Mouse (Mus musculus): ENCODE results near the gene Pin1rt1. TPM values are rescaled to one million over a fixed set of nuclear protein-coding genes. Genes with fewer than 3 reads are reported as not detected.

The Pin1rt1 gene
- total and polyA plus RNA-seq, 2 experiments from 2014 or later: not detected

DNA sequence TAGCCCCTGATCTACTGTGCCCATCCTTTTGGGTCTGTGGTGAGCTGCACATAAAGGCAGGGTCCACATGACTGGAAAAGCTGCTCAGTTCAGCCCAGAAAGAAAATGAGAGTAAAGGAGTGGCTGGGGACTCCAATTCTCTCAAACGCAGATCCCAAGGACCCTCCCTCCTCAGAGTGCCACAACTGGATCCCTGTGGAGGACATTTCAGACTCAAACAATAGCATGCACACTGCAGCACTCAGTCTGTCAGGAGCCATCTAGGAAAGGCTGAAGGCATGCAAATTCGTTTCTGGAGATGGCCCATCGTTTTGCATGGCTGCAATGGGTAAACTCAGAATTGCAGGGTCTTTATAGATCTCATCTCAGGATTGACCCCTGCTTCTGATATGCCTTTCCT, 13.0 kb downstream of the Pin1rt1 start:
- H3K9me3 ChIP-seq (replicated peaks; ENCODE audit: control insufficient read depth, low read length): no peaks in the 10 kb centered on the region
- no peak for ATAC-seq (ENCODE audit: insufficient read depth, low read depth)
- WGBS: 84% methylated on average over 3 of the region's 3 CpGs
- H3K27ac ChIP-seq (ENCODE audit: low read depth): no peak overlapping the region
- no peak overlapping the region for H3K4me3 ChIP-seq (ENCODE audit: low read depth, low read length)
- H3K36me3 ChIP-seq (replicated peaks; ENCODE audit: control insufficient read depth, insufficient read depth, low read length): no peaks in the 10 kb centered on the region; the same call in 1 of the 2 replicates
- H3K27me3 ChIP-seq (ENCODE audit: control insufficient read depth, insufficient read depth, low read length): no peaks in the 10 kb centered on the region
- TF ChIP-seq EP300 (IDR thresholded peaks at IDR 0.05; ENCODE audit: low read depth) (no peak), CTCF (IDR thresholded peaks at IDR 0.05; ENCODE audit: low read depth) (no peak)
- no peaks in the 10 kb centered on the region for H3K4me1 ChIP-seq (ENCODE audit: control insufficient read depth, insufficient read depth)
- no peak overlapping the region for H3K9ac ChIP-seq (replicated peaks; ENCODE audit: low read depth, low read length)
- H3K4me2 ChIP-seq (ENCODE audit: low read depth, low read length): no peak overlapping the region
- DNase-seq (ENCODE audit: low spot score): no peak

- 76% methylated on average over 11 of the region's 11 CpGs for WGBS
- Histone ChIP-seq H3K36me3 (replicated peaks; ENCODE audit: control insufficient read depth, insufficient read depth, low read length) (no peaks in the 10 kb centered on the region), H3K4me2 (ENCODE audit: low read depth, low read length) (no peak overlapping the region), H3K9ac (replicated peaks; ENCODE audit: low read depth, low read length) (no peak overlapping the region), H3K4me1 (ENCODE audit: control insufficient read depth, insufficient read depth) (no peaks in the 10 kb centered on the region), H3K4me3 (ENCODE audit: low read depth, low read length) (no peak overlapping the region), H3K27ac (ENCODE audit: low read depth) (no peak overlapping the region), H3K27me3 (ENCODE audit: control insufficient read depth, insufficient read depth, low read length) (no peaks in the 10 kb centered on the region), H3K9me3 (replicated peaks; ENCODE audit: control insufficient read depth, low read length) (no peaks in the 10 kb centered on the region)
- TF ChIP-seq CTCF (IDR thresholded peaks at IDR 0.05; ENCODE audit: low read depth): no peak
- TF ChIP-seq EP300 (IDR thresholded peaks at IDR 0.05; ENCODE audit: low read depth): no peak
- DNase-seq (ENCODE audit: low spot score) (no peak), ATAC-seq (ENCODE audit: insufficient read depth, low read depth) (no peak)
Observed at GRCm38 (mm10) chr2:104699659-104700058, 16.5 kb downstream of the Pin1rt1 start.

DNA sequence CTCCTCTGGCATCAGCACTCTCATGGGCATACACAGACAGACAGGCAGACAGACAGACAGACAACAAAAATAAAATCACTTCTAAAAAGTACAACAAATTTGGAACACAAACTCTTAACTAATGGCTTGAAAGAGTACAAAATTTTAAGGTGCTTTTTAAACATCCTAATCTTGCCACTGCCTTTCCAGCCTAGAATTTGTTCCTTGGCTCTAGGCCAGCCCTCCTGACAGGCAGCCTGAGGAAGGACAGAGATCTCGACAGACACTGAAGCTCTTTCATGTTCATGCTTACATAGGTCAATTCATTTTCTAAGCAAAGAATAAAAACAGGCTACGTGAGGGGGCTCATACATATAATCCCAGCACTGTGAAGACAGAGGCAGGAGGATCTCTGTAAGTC, 23.6 kb downstream of the Pin1rt1 start:
- no peak overlapping the region for H3K4me3 ChIP-seq (ENCODE audit: low read depth, low read length)
- H3K27ac ChIP-seq (ENCODE audit: low read depth): no peak overlapping the region
- WGBS: 30% methylated on average over 2 of the region's 2 CpGs
- no peak overlapping the region for H3K9ac ChIP-seq (replicated peaks; ENCODE audit: low read depth, low read length)
- no peaks in the 10 kb centered on the region for H3K36me3 ChIP-seq (replicated peaks; ENCODE audit: control insufficient read depth, insufficient read depth, low read length)
- TF ChIP-seq EP300 (IDR thresholded peaks at IDR 0.05; ENCODE audit: low read depth) (no peak), CTCF (IDR thresholded peaks at IDR 0.05; ENCODE audit: low read depth) (no peak)
- H3K27me3 ChIP-seq (ENCODE audit: control insufficient read depth, insufficient read depth, low read length): no peaks in the 10 kb centered on the region
- DNase-seq (ENCODE audit: low spot score) (no peak), ATAC-seq (ENCODE audit: insufficient read depth, low read depth) (no peak)
- no peak overlapping the region for H3K4me2 ChIP-seq (ENCODE audit: low read depth, low read length)
- 0 out of 2 replicates have a peak, but pooled peaks cover 4% of the 10 kb centered on the region for H3K4me1 ChIP-seq (ENCODE audit: control insufficient read depth, insufficient read depth)
- no peaks in the 10 kb centered on the region for H3K9me3 ChIP-seq (replicated peaks; ENCODE audit: control insufficient read depth, low read length)

GRCm38 (mm10) chr2:104690720-104691119, 25.5 kb downstream of the Pin1rt1 start:
- 76% methylated on average over 4 of the region's 4 CpGs for WGBS
- Histone ChIP-seq H3K9ac (replicated peaks; ENCODE audit: low read depth, low read length) (no peak overlapping the region), H3K9me3 (replicated peaks; ENCODE audit: control insufficient read depth, low read length) (no peaks in the 10 kb centered on the region), H3K36me3 (replicated peaks; ENCODE audit: control insufficient read depth, insufficient read depth, low read length) (no peaks in the 10 kb centered on the region), H3K27me3 (ENCODE audit: control insufficient read depth, insufficient read depth, low read length) (no peaks in the 10 kb centered on the region), H3K4me3 (ENCODE audit: low read depth, low read length) (no peak overlapping the region), H3K4me1 (ENCODE audit: control insufficient read depth, insufficient read depth) (0 out of 2 replicates have a peak, but pooled peaks cover 4% of the 10 kb centered on the region), H3K4me2 (ENCODE audit: low read depth, low read length) (no peak overlapping the region), H3K27ac (ENCODE audit: low read depth) (no peak overlapping the region)
- ATAC-seq (ENCODE audit: insufficient read depth, low read depth): no peak
- DNase-seq (ENCODE audit: low spot score): no peak
- TF ChIP-seq EP300 (IDR thresholded peaks at IDR 0.05; ENCODE audit: low read depth): no peak
- TF ChIP-seq CTCF (IDR thresholded peaks at IDR 0.05; ENCODE audit: low read depth): no peak

DNA sequence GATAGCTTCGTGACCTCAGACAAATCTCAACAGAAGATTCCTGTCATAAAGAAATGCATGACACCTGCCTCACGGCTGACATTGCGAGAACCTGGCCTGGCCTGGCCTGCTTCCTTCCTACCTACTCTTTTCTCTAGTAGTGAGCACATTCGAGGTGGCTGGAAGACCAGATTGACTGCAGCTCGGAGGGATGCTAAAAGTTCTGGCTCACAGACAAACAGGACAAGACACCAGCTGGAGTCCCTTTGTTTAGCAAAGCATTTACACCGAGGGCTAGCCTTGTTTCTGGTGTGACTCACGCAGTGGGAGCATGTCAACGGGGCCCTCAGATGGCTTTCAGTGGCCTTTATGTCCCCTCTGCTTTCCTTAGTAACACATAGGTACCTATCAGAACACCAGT, 27.5 kb downstream of the Pin1rt1 start:
- no peak for DNase-seq (ENCODE audit: low spot score)
- TF ChIP-seq CTCF (IDR thresholded peaks at IDR 0.05; ENCODE audit: low read depth) (no peak), EP300 (IDR thresholded peaks at IDR 0.05; ENCODE audit: low read depth) (no peak)
- H3K27ac ChIP-seq (ENCODE audit: low read depth): no peak overlapping the region
- H3K4me2 ChIP-seq (ENCODE audit: low read depth, low read length): no peak overlapping the region
- ATAC-seq (ENCODE audit: insufficient read depth, low read depth): no peak
- 76% methylated on average over 8 of the region's 8 CpGs for WGBS
- no peak overlapping the region for H3K9ac ChIP-seq (replicated peaks; ENCODE audit: low read depth, low read length)
- H3K36me3 ChIP-seq (replicated peaks; ENCODE audit: control insufficient read depth, insufficient read depth, low read length): peaks cover 5% of the 10 kb centered on the region
- 0 out of 2 replicates have a peak, but pooled peaks cover 4% of the 10 kb centered on the region for H3K4me1 ChIP-seq (ENCODE audit: control insufficient read depth, insufficient read depth)
- H3K9me3 ChIP-seq (replicated peaks; ENCODE audit: control insufficient read depth, low read length): no peaks in the 10 kb centered on the region
- H3K4me3 ChIP-seq (ENCODE audit: low read depth, low read length): no peak overlapping the region
- H3K27me3 ChIP-seq (ENCODE audit: control insufficient read depth, insufficient read depth, low read length): 0 out of 2 replicates have a peak, but pooled peaks cover 5% of the 10 kb centered on the region

GRCm38 (mm10) chr2:104688321-104688720, 27.9 kb downstream of the Pin1rt1 start:
- Histone ChIP-seq H3K27ac (ENCODE audit: low read depth) (no peak overlapping the region), H3K4me1 (ENCODE audit: control insufficient read depth, insufficient read depth) (0 out of 2 replicates have a peak, but pooled peaks cover 4% of the 10 kb centered on the region), H3K4me3 (ENCODE audit: low read depth, low read length) (no peak overlapping the region), H3K36me3 (replicated peaks; ENCODE audit: control insufficient read depth, insufficient read depth, low read length) (peaks cover 8% of the 10 kb centered on the region), H3K9ac (replicated peaks; ENCODE audit: low read depth, low read length) (no peak overlapping the region), H3K9me3 (replicated peaks; ENCODE audit: control insufficient read depth, low read length) (no peaks in the 10 kb centered on the region), H3K4me2 (ENCODE audit: low read depth, low read length) (no peak overlapping the region), H3K27me3 (ENCODE audit: control insufficient read depth, insufficient read depth, low read length) (0 out of 2 replicates have a peak, but pooled peaks cover 5% of the 10 kb centered on the region)
- no peak for DNase-seq (ENCODE audit: low spot score)
- ATAC-seq (ENCODE audit: insufficient read depth, low read depth): no peak
- no peak for TF ChIP-seq EP300 (IDR thresholded peaks at IDR 0.05; ENCODE audit: low read depth)
- TF ChIP-seq CTCF (IDR thresholded peaks at IDR 0.05; ENCODE audit: low read depth): no peak
- 88% methylated on average over 3 of the region's 3 CpGs for WGBS

All from heart, postnatal 0 days (tissue).